Mouse (Mus musculus): ENCODE data around the gene Fat1. TPM values are rescaled to one million over a fixed set of nuclear protein-coding genes. Genes with fewer than 3 reads are reported as not detected.
"Not testable (repeated sequence)": the region's sequence is repeated elsewhere in the genome, so short reads cannot be mapped to it uniquely, and the experiment has no call there.

Fat1 gene
- polyA plus RNA-seq, 1 experiment from 2014 or later = 10.9 TPM

- 71% methylated on average over 8 of the region's 8 CpGs for WGBS
- H3K9ac ChIP-seq = no peak overlapping the region
- H3K36me3 ChIP-seq = peaks cover 53% of the 10 kb centered on the region; the same call in 1 of the 2 replicates
- no peak overlapping the region for H3K27ac ChIP-seq
- H3K4me3 ChIP-seq = no peak overlapping the region
- ATAC-seq (replicated peaks; ENCODE audit: insufficient number of reproducible peaks, insufficient read depth, low FRiP score, low read depth) = no peak
- H3K9me3 ChIP-seq (replicated peaks) = no peaks in the 10 kb centered on the region
- H3K27me3 ChIP-seq = no peaks in the 10 kb centered on the region
- H3K4me1 ChIP-seq (replicated peaks) = no peaks in the 10 kb centered on the region
- no peak overlapping the region for H3K4me2 ChIP-seq
Measured at GRCm38 (mm10) chr8:45050451-45050850, 115.2 kb downstream of the Fat1 start.

- WGBS = 91% methylated on average over 30 of the region's 30 CpGs
- Histone ChIP-seq H3K4me3 (no peak overlapping the region), H3K27me3 (no peaks in the 10 kb centered on the region), H3K36me3 (peaks cover 49% of the 10 kb centered on the region; the same call in 1 of the 2 replicates), H3K4me2 (no peak overlapping the region), H3K4me1 (replicated peaks) (no peaks in the 10 kb centered on the region), H3K9ac (no peak overlapping the region), H3K9me3 (replicated peaks) (no peaks in the 10 kb centered on the region), H3K27ac (no peak overlapping the region)
- no peak for ATAC-seq (replicated peaks; ENCODE audit: insufficient number of reproducible peaks, insufficient read depth, low FRiP score, low read depth)
Measured at GRCm38 (mm10) chr8:45051236-45051635, 116.0 kb downstream of the Fat1 start.

- no peak overlapping the region for H3K9ac ChIP-seq
- no peak overlapping the region for H3K27ac ChIP-seq
- no peaks in the 10 kb centered on the region for H3K9me3 ChIP-seq (replicated peaks)
- H3K36me3 ChIP-seq = peaks cover 46% of the 10 kb centered on the region; the same call in 1 of the 2 replicates
- ATAC-seq (replicated peaks; ENCODE audit: insufficient number of reproducible peaks, insufficient read depth, low FRiP score, low read depth) = no peak
- no peak overlapping the region for H3K4me2 ChIP-seq
- WGBS = 61% methylated on average over 1 of the region's 1 CpGs
- no peak overlapping the region for H3K4me3 ChIP-seq
- no peaks in the 10 kb centered on the region for H3K4me1 ChIP-seq (replicated peaks)
- no peaks in the 10 kb centered on the region for H3K27me3 ChIP-seq
Measured at GRCm38 (mm10) chr8:45052205-45052604, 117.0 kb downstream of the Fat1 start.

GRCm38 (mm10) chr8:45052618-45053017 is 117.4 kb downstream of the Fat1 start:
- Histone ChIP-seq H3K27me3 (no peaks in the 10 kb centered on the region), H3K4me2 (no peak overlapping the region), H3K9ac (no peak overlapping the region), H3K4me3 (no peak overlapping the region), H3K36me3 (peaks cover 42% of the 10 kb centered on the region; the same call in 1 of the 2 replicates), H3K4me1 (replicated peaks) (no peaks in the 10 kb centered on the region), H3K9me3 (replicated peaks) (no peaks in the 10 kb centered on the region), H3K27ac (no peak overlapping the region)
- 82% methylated on average over 9 of the region's 9 CpGs for WGBS
- no peak for ATAC-seq (replicated peaks; ENCODE audit: insufficient number of reproducible peaks, insufficient read depth, low FRiP score, low read depth)

- Histone ChIP-seq H3K4me3 (no peak overlapping the region), H3K27me3 (no peaks in the 10 kb centered on the region), H3K9me3 (replicated peaks) (no peaks in the 10 kb centered on the region), H3K9ac (no peak overlapping the region), H3K27ac (no peak overlapping the region), H3K4me1 (replicated peaks) (no peaks in the 10 kb centered on the region), H3K36me3 (peaks cover 31% of the 10 kb centered on the region; the same call in 1 of the 2 replicates), H3K4me2 (no peak overlapping the region)
- ATAC-seq (replicated peaks; ENCODE audit: insufficient number of reproducible peaks, insufficient read depth, low FRiP score, low read depth) = no peak
- WGBS = 97% methylated on average over 3 of the region's 3 CpGs
Measured at GRCm38 (mm10) chr8:45055500-45055899, 120.3 kb downstream of the Fat1 start.

GRCm38 (mm10) chr8:45056810-45057209 is 121.6 kb downstream of the Fat1 start:
- Histone ChIP-seq H3K4me3 (no peak overlapping the region), H3K36me3 (peaks cover 18% of the 10 kb centered on the region; the same call in 1 of the 2 replicates), H3K9me3 (replicated peaks) (no peaks in the 10 kb centered on the region), H3K27ac (no peak overlapping the region), H3K27me3 (no peaks in the 10 kb centered on the region), H3K4me2 (no peak overlapping the region), H3K9ac (no peak overlapping the region), H3K4me1 (replicated peaks) (no peaks in the 10 kb centered on the region)
- WGBS = 36% methylated on average over 2 of the region's 3 CpGs
- ATAC-seq (replicated peaks; ENCODE audit: insufficient number of reproducible peaks, insufficient read depth, low FRiP score, low read depth) = no peak

DNA sequence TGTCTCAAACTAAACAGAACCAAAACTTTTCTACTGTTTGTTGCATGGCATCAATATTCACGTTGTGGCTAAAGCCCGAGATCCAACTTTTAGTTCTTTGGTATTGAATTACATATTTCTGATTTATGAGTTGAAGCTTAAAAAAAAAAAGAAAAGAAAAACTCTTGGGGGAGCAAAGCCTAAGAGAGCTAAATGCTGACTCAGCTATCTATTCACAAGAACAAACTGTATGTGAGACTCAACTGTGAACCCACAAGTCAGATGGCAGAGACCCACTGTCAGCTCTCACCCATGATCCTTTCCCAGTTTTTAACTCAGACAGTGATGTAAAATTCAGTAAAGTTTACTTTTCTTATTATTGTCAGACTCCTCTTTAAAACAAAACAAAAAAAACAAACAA is 124.8 kb downstream of the Fat1 start:
- Histone ChIP-seq H3K36me3 (no peaks in the 10 kb centered on the region), H3K4me3 (no peak overlapping the region), H3K4me2 (no peak overlapping the region), H3K27me3 (no peaks in the 10 kb centered on the region), H3K27ac (no peak overlapping the region), H3K4me1 (replicated peaks) (peaks cover 6% of the 10 kb centered on the region; the same call in 1 of the 2 replicates), H3K9me3 (replicated peaks) (no peaks in the 10 kb centered on the region), H3K9ac (no peak overlapping the region)
- 75% methylated on average over 2 of the region's 2 CpGs for WGBS
- no peak for ATAC-seq (replicated peaks; ENCODE audit: insufficient number of reproducible peaks, insufficient read depth, low FRiP score, low read depth)

DNA sequence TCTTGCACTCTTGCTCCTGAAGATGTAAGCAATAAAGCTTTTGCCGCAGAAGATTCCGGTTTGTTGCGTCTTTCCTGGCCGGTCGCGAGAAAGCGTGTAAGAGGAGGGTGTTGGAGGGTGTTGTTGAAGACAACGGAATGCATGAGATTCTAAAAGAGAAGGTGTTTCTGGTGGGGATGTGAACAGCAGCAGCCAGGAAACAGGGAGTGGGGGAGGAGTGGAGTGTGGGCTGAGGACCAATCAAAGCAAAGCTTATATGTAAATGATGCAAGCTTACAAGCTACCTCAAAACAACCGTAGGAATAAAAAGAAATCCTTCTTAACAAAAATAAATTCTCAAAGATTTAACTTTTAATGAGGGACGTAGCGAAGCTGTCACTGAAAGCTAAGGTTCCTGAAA is 127.1 kb downstream of the Fat1 start:
- Histone ChIP-seq H3K9ac (no peak overlapping the region), H3K9me3 (replicated peaks) (no peaks in the 10 kb centered on the region), H3K36me3 (no peaks in the 10 kb centered on the region), H3K4me3 (no peak overlapping the region), H3K4me2 (no peak overlapping the region), H3K27ac (no peak overlapping the region), H3K4me1 (replicated peaks) (peaks cover 6% of the 10 kb centered on the region; the same call in 1 of the 2 replicates), H3K27me3 (no peaks in the 10 kb centered on the region)
- no peak for ATAC-seq (replicated peaks; ENCODE audit: insufficient number of reproducible peaks, insufficient read depth, low FRiP score, low read depth)
- WGBS = 87% methylated on average over 11 of the region's 11 CpGs

DNA sequence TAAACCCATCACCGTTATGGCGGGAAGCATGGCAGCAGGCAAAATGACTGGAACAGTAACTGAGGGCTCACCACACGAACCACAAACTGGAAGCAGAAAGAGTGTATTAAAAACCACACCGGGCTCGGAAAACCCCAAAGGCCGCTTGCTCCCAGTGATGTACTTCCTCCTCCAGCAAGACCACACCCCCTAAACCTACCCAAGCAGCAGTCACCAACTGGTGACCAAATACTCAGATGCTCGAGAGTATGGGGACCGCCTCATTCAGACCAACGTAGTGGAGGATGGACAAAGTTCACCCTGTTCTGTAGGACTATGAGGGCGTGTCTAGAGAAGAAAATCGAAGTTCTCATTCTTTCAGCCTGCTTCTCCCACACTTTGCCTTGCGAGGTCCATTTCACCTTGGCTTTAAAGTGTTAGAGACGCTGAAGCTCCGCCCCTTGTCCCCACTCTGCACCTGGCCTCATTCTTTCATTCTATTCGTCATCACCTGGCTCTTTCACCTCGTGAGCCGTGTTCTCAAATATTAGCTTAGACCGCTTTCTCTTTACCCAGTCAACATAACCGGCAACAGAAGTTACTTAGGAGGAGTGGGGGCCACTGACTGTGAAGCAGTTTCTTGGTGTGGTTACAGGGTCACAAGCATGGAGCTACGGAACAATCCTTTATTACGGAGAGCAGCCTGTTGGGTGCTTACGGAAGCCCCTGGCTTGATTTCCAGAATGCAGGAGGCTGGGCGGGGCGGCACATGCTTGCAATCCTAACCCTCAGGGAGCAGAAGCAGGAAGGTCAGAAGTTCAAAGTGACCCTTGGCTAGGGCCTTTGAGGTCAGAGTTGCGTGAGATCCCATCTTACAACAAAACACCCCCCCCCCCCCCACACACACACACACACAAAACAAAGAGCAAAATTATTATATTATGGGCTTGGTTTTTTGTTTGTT is 128.0 kb downstream of the Fat1 start:
- WGBS = 75% methylated on average over 25 of the region's 25 CpGs
- Histone ChIP-seq H3K9me3 (replicated peaks) (no peaks in the 10 kb centered on the region), H3K4me3 (no peak overlapping the region), H3K27ac (no peak overlapping the region), H3K9ac (no peak overlapping the region), H3K27me3 (no peaks in the 10 kb centered on the region), H3K4me1 (replicated peaks) (peaks cover 6% of the 10 kb centered on the region; the same call in 1 of the 2 replicates), H3K36me3 (no peaks in the 10 kb centered on the region), H3K4me2 (no peak overlapping the region)
- no peak for ATAC-seq (replicated peaks; ENCODE audit: insufficient number of reproducible peaks, insufficient read depth, low FRiP score, low read depth)

DNA sequence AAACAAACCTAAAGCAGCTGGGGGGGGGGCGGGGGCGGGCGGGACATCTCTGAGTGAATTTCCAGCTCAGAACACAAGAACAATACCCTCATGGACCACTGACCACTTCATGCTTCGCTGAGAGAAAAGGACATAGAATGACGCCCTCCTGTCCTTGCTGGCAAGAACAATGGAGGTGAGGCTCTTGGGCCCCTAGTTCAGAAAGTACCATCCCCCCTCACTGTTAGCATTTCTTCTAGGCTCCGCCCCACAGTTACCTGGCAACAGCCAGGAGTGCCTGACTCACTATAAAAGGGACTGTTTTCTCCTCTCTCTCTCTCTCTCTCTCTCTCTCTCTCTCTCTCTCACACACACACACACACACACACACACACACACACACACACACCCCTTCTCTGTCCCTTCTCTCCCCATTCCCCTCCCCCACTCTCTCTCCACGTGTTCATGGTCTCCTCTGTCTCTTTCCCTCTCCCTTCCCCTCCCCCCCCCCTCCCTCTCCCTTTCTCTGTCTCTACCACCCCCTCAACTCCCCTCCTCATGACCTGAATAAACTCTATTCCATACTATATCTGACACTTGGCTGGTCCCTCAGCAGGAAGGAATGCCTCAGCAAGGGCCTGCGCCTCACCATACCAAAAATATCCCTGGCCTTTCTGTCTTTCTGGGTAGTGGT is 129.1 kb downstream of the Fat1 start:
- H3K4me2 ChIP-seq = no peak overlapping the region
- H3K9ac ChIP-seq = no peak overlapping the region
- no peak overlapping the region for H3K4me3 ChIP-seq
- no peak for ATAC-seq (replicated peaks; ENCODE audit: insufficient number of reproducible peaks, insufficient read depth, low FRiP score, low read depth)
- H3K9me3 ChIP-seq (replicated peaks) = no peaks in the 10 kb centered on the region
- peaks cover 6% of the 10 kb centered on the region for H3K4me1 ChIP-seq (replicated peaks)
- WGBS = 45% methylated on average over 8 of the region's 8 CpGs
- H3K27me3 ChIP-seq = peaks cover 4% of the 10 kb centered on the region; the same call in 1 of the 2 replicates
- no peak overlapping the region for H3K27ac ChIP-seq
- H3K36me3 ChIP-seq = no peaks in the 10 kb centered on the region

GRCm38 (mm10) chr8:45065391-45065790 is 130.1 kb downstream of the Fat1 start:
- H3K27me3 ChIP-seq; H3K9ac ChIP-seq; H3K4me3 ChIP-seq; ATAC-seq (replicated peaks; ENCODE audit: insufficient number of reproducible peaks, insufficient read depth, low FRiP score, low read depth); H3K36me3 ChIP-seq; H3K27ac ChIP-seq; H3K4me2 ChIP-seq; H3K9me3 ChIP-seq (replicated peaks); H3K4me1 ChIP-seq (replicated peaks): not testable (repeated sequence)
- WGBS = 86% methylated on average over 1 of the region's 1 CpGs
